Mouse (Mus musculus) intestine, embryonic 15.5 days (tissue): Measurements from ENCODE around the gene Lysmd1. TPM values are rescaled to one million over a fixed set of nuclear protein-coding genes. Genes with fewer than 3 reads are reported as not detected.
"Not testable (repeated sequence)": the region's sequence is repeated elsewhere in the genome, so short reads cannot be mapped to it uniquely, and the experiment has no call there.

ENCODE experiments used
- ATAC-seq: fragments of 200-750 bp; cut with Nextera tagmentation; 2 replicates; pipeline ENCODE4 v1.8.0; 2017; ENCODE audit warnings: moderate TSS enrichment, moderate library complexity
- H3K27ac ChIP-seq: fragments of 300-500 bp; sonication (generic); 2 replicates; pipeline ENCODE4 v1.5.1; 2015; ENCODE audit warnings: mild to moderate bottlenecking, inconsistent platforms
- H3K27me3 ChIP-seq: fragments of 300-500 bp; sonication (generic); replicated peaks from 2 replicates; pipeline ENCODE4 v1.6.1; 2015; ENCODE audit warnings: inconsistent platforms
- H3K36me3 ChIP-seq: fragments of 300-500 bp; sonication (generic); 2 replicates; pipeline ENCODE4 v1.6.1; 2015; ENCODE audit warnings: inconsistent platforms
- H3K4me1 ChIP-seq: fragments of 300-500 bp; sonication (generic); replicated peaks from 2 replicates; pipeline ENCODE4 v1.6.1; 2015; ENCODE audit warnings: inconsistent platforms
- H3K4me2 ChIP-seq: fragments of 300-500 bp; sonication (generic); replicated peaks from 2 replicates; pipeline ENCODE4 v1.6.1; 2015; ENCODE audit warnings: mild to moderate bottlenecking, inconsistent platforms
- H3K4me3 ChIP-seq: fragments of 300-500 bp; sonication (generic); replicated peaks from 2 replicates; pipeline ENCODE4 v1.5.1; 2015; ENCODE audit warnings: inconsistent platforms
- H3K9ac ChIP-seq: fragments of 300-500 bp; sonication (generic); 2 replicates; pipeline ENCODE4 v1.6.1; 2015; ENCODE audit warnings: inconsistent platforms
- H3K9me3 ChIP-seq: fragments of 300-500 bp; sonication (generic); 2 replicates; pipeline ENCODE4 v1.6.1; 2016; ENCODE audit warnings: inconsistent platforms
- WGBS: fragments of 180-500 bp; shearing (Covaris S2); methylation state at CpG from one replicate; pipeline ENCODE4 v1.1.7; 2015; 5-methylcytosine and 5-hydroxymethylcytosine counted together
- polyA plus RNA-seq: library from polyadenylated mRNA; unstranded; fragments of >200 nt; fragmentation: Nextera tagmentation; extraction: Ambion mirVana; gene quantifications from 2 replicates; pipeline ENCODE4 v1.2.1, GENCODE M21; 2015

Gene Lysmd1
- polyA plus RNA-seq, 1 experiment from 2014 or later = 10.7 TPM

DNA sequence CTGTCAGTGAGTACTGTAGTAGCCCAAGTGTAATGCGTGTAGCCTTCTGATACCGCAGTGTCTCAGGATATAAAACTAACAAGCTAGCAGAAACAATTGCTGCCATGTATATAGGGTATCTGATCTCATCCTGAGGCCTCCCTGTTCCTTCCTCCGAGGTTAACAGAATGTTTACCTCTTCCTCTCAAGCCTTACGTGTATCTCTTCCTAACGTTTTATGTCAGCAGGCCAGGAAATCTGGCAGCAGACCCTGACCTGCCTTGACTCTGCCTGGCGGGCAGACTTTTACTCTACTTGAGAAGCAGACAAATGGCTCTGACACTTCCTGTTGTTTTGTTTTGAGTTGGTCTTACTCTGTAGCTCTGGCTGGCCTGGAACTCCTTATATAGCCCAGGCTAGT lies 12.3 kb upstream of the Lysmd1 start:
- 59% methylated on average over 6 of the region's 6 CpGs for WGBS
- ATAC-seq = no peak

DNA sequence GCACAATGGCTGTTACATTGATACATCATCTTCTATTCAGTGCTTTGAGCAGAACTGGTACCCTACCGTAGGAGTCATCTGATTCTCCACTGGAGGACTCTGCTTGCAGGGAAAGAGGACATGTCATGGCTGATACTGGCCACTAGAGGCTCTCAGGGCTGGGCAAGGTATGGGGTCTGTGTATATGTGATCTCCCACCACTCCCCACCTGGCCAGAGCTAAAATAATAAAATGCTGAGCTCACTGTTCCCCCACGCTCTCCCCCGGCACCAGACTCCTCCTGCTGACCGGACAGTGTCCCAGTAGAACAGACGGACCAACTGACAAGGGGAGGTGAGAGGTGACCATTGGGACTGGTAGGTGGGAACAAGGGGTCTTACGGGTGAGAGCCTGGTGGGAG lies 9.6 kb upstream of the Lysmd1 start, which contains the start of gene Tmod4:
Tmod4 (plus strand) TSS at position 231 of the 400 bp plus-strand sequence.
- Histone ChIP-seq H3K27me3 (no peaks in the 10 kb centered on the region), H3K36me3 (peaks cover 25% of the 10 kb centered on the region), H3K4me1 (peaks cover 6% of the 10 kb centered on the region), H3K27ac (no peak within 1 kb of the TSS; the same call in 1 of the 2 replicates), H3K9me3 (no peaks in the 10 kb centered on the region), H3K4me3 (no peak within 1 kb of the TSS), H3K4me2 (no peak within 1 kb of the TSS), H3K9ac (no peak within 1 kb of the TSS)
- 58% methylated on average over 6 of the region's 6 CpGs for WGBS
- ATAC-seq = peak; percentile 36; the same call in 1 of the 2 replicates

More for the DNA sequence above, 12.3 kb upstream of the Lysmd1 start:
- Histone ChIP-seq H3K9me3 (no peaks in the 10 kb centered on the region), H3K27me3 (no peaks in the 10 kb centered on the region), H3K4me3 (no peak overlapping the region), H3K36me3 (peaks cover 30% of the 10 kb centered on the region), H3K9ac (no peak overlapping the region), H3K4me1 (peaks cover 6% of the 10 kb centered on the region), H3K4me2 (no peak overlapping the region), H3K27ac (no peak overlapping the region)

DNA sequence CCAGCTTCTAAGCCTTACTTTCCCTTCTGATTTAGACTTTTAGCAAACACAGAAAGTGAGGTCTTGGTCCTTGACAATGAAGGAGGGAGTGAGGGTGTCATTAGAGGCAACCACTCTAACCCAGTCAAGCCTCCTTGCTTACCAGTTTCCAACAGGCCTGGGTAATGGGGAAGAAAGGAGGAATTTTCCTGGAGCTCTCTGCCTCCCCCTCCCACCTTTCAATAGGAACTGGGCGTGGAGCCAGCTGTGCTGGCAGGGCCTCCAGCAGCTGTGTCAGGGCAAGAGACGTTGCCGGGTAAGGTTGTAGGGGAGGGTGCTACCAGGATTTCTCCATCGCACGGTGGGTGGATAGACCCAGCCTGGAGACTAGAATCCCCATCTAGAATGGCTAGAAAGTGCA lies 8.9 kb upstream of the Lysmd1 start:
- H3K9me3 ChIP-seq = no peaks in the 10 kb centered on the region
- WGBS = 17% methylated on average over 5 of the region's 5 CpGs
- peaks cover 6% of the 10 kb centered on the region for H3K4me1 ChIP-seq
- no peak overlapping the region for H3K4me2 ChIP-seq
- H3K4me3 ChIP-seq = no peak overlapping the region
- ATAC-seq = peak; percentile 32; the same call in 1 of the 2 replicates
- no peak overlapping the region for H3K27ac ChIP-seq
- no peak overlapping the region for H3K9ac ChIP-seq
- H3K36me3 ChIP-seq = peaks cover 19% of the 10 kb centered on the region
- H3K27me3 ChIP-seq = no peaks in the 10 kb centered on the region

DNA sequence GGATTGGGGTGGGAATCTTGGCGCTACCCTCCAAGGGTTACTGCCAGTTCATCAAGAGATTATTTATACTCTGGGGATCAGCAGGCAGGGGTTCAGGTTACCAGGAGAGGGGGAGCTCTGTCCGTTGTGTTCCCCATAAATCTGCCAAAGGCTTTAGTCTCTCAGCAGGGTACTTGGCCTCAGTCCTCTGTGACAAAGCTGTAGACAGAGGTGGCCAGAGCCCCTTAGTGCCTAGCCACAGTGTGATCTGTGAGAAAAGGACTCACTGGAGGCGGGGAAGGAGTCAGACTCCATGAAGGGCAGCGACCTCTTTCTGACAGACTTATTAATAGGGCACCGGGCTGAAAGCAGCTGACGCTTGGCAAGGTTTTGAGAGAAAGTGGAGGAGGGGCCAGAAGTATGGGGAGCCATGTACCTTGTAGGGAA lies 4.6 kb upstream of the Lysmd1 start:
- no peak overlapping the region for H3K9ac ChIP-seq
- WGBS = 40% methylated on average over 6 of the region's 6 CpGs
- no peak for ATAC-seq
- H3K4me2 ChIP-seq = no peak overlapping the region
- no peaks in the 10 kb centered on the region for H3K27me3 ChIP-seq
- no peaks in the 10 kb centered on the region for H3K9me3 ChIP-seq
- H3K4me3 ChIP-seq = no peak overlapping the region
- H3K27ac ChIP-seq = no peak overlapping the region
- H3K36me3 ChIP-seq = peaks cover 4% of the 10 kb centered on the region
- peaks cover 9% of the 10 kb centered on the region for H3K4me1 ChIP-seq

- 80% methylated on average over 5 of the region's 5 CpGs for WGBS
Measured at GRCm38 (mm10) chr3:95130081-95130480, 3.8 kb upstream of the Lysmd1 start.

DNA sequence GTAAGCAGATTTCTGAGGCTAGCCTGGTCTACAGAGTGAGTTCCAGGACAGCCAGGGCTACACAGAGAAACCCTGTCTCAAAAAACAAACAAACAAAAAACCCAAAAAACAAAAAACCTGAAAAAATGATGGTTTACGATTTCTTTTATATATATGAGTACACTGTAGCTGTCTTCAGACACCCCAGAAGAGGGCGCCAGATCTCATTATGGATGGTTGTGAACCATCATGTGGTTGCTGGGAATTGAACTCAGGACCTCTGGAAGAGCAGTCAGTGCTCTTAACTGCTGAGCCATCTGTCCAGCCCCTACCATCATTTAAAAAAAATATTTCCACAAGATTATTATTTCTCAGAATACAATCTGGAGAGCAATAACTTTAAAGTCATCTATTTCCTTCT lies 1.5 kb upstream of the Lysmd1 start:
- not testable (repeated sequence) for H3K4me2 ChIP-seq, H3K4me1 ChIP-seq, H3K27ac ChIP-seq, H3K9ac ChIP-seq, H3K9me3 ChIP-seq, H3K4me3 ChIP-seq, H3K27me3 ChIP-seq, H3K36me3 ChIP-seq, ATAC-seq
- 89% methylated on average over 2 of the region's 2 CpGs for WGBS

More at GRCm38 (mm10) chr3:95130081-95130480, 3.8 kb upstream of the Lysmd1 start:
- no peak overlapping the region for H3K4me2 ChIP-seq
- no peak for ATAC-seq
- H3K27me3 ChIP-seq = no peaks in the 10 kb centered on the region
- H3K36me3 ChIP-seq = peaks cover 4% of the 10 kb centered on the region
- no peaks in the 10 kb centered on the region for H3K9me3 ChIP-seq
- H3K27ac ChIP-seq = no peak overlapping the region
- no peak overlapping the region for H3K9ac ChIP-seq
- peaks cover 8% of the 10 kb centered on the region for H3K4me1 ChIP-seq
- H3K4me3 ChIP-seq = no peak overlapping the region

- Histone ChIP-seq H3K9me3 (no peaks in the 10 kb centered on the region), H3K27me3 (no peaks in the 10 kb centered on the region), H3K4me2 (peak overlapping the region; percentile 69), H3K9ac (peak overlapping the region; percentile 67), H3K4me3 (peak overlapping the region; percentile 59), H3K4me1 (0 out of 2 replicates have a peak, but pooled peaks cover 8% of the 10 kb centered on the region), H3K36me3 (peaks cover 4% of the 10 kb centered on the region), H3K27ac (peak overlapping the region; percentile 63)
- ATAC-seq = no peak
- 52% methylated on average over 11 of the region's 11 CpGs for WGBS
Measured at GRCm38 (mm10) chr3:95133176-95133575, 712 bp upstream of the Lysmd1 start.

DNA sequence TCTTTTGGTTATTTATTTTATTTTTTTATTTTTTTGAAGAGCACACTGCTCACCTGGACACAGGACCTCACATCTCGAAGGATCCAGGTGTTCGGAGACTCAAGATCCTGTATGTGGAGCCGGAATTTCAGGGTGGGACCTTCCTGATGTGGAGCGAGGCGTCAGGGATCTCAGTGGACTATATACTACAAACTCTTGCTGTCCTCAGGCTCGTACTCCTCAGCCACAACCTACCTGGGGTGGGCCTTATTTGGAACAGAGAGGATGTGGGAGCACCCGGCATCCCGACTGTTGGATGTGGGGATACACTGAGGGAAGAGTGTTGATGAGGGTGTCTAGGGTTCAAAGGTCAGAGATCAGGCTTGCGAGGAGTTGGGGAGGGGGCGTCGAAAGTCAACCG lies 245 bp downstream of the Lysmd1 start:
- not testable (repeated sequence) for H3K9me3 ChIP-seq, H3K4me2 ChIP-seq, H3K9ac ChIP-seq, H3K27me3 ChIP-seq, H3K36me3 ChIP-seq, H3K4me1 ChIP-seq, H3K4me3 ChIP-seq, H3K27ac ChIP-seq
- no CpG with 5 or more reads among the region's 12 CpGs for WGBS
- peak; percentile 59 for ATAC-seq

DNA sequence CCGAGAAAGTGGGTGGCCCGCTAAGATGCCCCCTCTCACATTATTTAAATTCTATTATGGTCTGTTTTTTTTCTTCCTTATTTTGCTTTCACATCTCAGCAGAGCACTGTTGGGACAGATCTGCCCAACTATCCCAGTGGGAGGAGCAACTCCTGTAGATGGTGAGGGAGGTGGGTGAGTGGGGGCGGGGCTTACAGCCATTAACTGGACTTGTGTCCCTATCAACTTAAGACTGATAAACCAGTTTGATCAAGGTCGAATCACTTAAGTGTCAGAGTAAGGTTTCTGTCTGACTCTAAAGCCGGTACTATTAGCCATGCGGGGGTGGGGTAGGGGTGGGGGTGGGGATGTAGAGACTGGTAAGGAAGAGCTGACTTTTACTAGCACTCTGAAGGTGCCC lies 1.1 kb downstream of the Lysmd1 start:
- Histone ChIP-seq H3K27ac (0 out of 2 replicates have a peak overlapping the region, but pooled peaks have one; percentile 9), H3K9me3 (no peaks in the 10 kb centered on the region), H3K4me2 (peak overlapping the region; percentile 67), H3K4me3 (peak overlapping the region; percentile 30), H3K4me1 (0 out of 2 replicates have a peak, but pooled peaks cover 8% of the 10 kb centered on the region), H3K9ac (no peak overlapping the region), H3K27me3 (no peaks in the 10 kb centered on the region), H3K36me3 (peaks cover 4% of the 10 kb centered on the region; the same call in 1 of the 2 replicates)
- 18% methylated on average over 6 of the region's 6 CpGs for WGBS
- peak; percentile 65 for ATAC-seq

- Histone ChIP-seq H3K4me3 (peak overlapping the region; percentile 30), H3K27me3 (no peaks in the 10 kb centered on the region), H3K36me3 (peaks cover 4% of the 10 kb centered on the region; the same call in 1 of the 2 replicates), H3K4me2 (peak overlapping the region; percentile 67), H3K9me3 (no peaks in the 10 kb centered on the region), H3K27ac (no peak overlapping the region), H3K9ac (no peak overlapping the region), H3K4me1 (0 out of 2 replicates have a peak, but pooled peaks cover 8% of the 10 kb centered on the region)
- ATAC-seq = no peak
- 79% methylated on average over 7 of the region's 7 CpGs for WGBS
Measured at GRCm38 (mm10) chr3:95135433-95136052, 1.7 kb downstream of the Lysmd1 start.

DNA sequence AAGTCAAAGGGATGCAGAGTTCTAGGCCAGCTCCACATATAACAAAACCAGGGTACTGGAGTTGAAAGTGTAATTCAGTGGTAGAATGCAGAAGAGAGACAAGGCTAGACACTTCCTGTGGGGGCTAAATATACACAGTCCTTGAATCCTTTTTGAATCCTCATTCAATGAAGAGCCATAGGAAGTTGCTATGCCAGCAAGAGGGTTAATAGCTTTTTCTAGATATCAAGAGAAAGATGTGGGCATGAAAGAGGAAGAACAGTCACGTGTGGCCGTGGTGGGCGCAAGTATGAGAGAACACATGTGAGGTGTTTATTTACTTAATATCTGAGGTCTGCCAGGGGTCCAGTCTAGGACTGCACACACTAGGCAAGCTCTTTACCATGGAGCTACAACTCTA lies 2.4 kb downstream of the Lysmd1 start:
- H3K9me3 ChIP-seq = no peaks in the 10 kb centered on the region
- 82% methylated on average over 3 of the region's 3 CpGs for WGBS
- H3K27me3 ChIP-seq = no peaks in the 10 kb centered on the region
- H3K4me1 ChIP-seq = 0 out of 2 replicates have a peak, but pooled peaks cover 8% of the 10 kb centered on the region
- H3K4me2 ChIP-seq = no peak overlapping the region
- no peak overlapping the region for H3K4me3 ChIP-seq
- H3K36me3 ChIP-seq = no peaks in the 10 kb centered on the region; the same call in none of the 2 replicates
- no peak for ATAC-seq
- H3K9ac ChIP-seq = no peak overlapping the region
- no peak overlapping the region for H3K27ac ChIP-seq

DNA sequence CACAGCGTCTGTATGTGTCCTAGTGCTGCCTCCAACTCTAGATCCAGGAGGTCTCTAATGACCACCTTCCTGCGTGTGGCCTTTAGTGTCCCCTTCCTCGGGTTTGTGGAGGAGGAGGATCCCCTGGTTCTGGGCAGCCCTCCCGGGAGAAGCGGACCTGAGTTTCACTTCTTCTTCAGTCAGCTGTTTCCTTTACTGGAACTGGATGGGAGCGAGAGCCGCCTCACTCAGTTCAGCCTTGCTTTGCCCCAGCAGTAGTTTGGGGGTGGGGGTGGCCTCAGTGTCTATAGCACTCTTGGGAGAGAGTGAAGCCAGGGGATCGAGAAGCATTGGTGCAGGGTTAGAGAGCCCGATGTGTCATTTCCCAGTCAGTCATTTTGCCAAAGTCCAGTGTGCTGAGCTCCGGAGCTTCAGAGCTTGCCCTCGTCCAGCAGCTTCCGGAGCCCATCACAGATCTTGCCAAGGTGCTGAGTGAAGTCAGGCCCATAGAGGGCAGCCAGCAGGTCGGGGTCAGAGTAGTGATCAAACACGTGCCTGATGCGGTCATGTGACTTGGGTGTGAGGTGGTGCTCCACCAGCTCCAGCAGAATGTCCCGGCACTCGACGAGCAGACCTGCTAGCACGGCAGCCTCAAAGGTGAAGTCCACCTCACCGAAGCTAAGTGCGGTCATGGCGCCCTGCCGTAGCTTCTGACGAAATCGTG lies 5.8 kb downstream of the Lysmd1 start:
- no peaks in the 10 kb centered on the region for H3K27me3 ChIP-seq
- H3K27ac ChIP-seq = no peak overlapping the region
- H3K4me1 ChIP-seq = 0 out of 2 replicates have a peak, but pooled peaks cover 5% of the 10 kb centered on the region
- WGBS = 72% methylated on average over 25 of the region's 25 CpGs
- no peak overlapping the region for H3K9ac ChIP-seq
- no peaks in the 10 kb centered on the region; the same call in none of the 2 replicates for H3K36me3 ChIP-seq
- H3K4me3 ChIP-seq = no peak overlapping the region
- no peak for ATAC-seq
- no peaks in the 10 kb centered on the region for H3K9me3 ChIP-seq
- H3K4me2 ChIP-seq = 0 out of 2 replicates have a peak overlapping the region, but pooled peaks have one; percentile 17
